Mouse (Mus musculus): Measurements from ENCODE around the gene Gm5741. TPM values are rescaled to one million over a fixed set of nuclear protein-coding genes. Genes with fewer than 3 reads are reported as not detected.

Gm5741 gene
- polyA plus RNA-seq, 1 experiment from 2014 or later: not detected

GRCm38 (mm10) chr8:85065213-85065612 is 2.6 kb downstream of the Gm5741 start:
- H3K4me2 ChIP-seq (replicated peaks; ENCODE audit: low read depth): no peak overlapping the region
- no peak for ATAC-seq (ENCODE audit: low FRiP score, low TSS enrichment)
- WGBS: 31% methylated on average over 2 of the region's 2 CpGs
- H3K27me3 ChIP-seq (ENCODE audit: control insufficient read depth, insufficient read depth, low read length): no peaks in the 10 kb centered on the region
- peaks cover 4% of the 10 kb centered on the region; the same call in 1 of the 2 replicates for H3K4me1 ChIP-seq (replicated peaks; ENCODE audit: control insufficient read depth, insufficient read depth)
- H3K4me3 ChIP-seq (ENCODE audit: low read depth, low read length): no peak overlapping the region
- no peaks in the 10 kb centered on the region for H3K36me3 ChIP-seq (ENCODE audit: control insufficient read depth, insufficient read depth, low read length)
- TF ChIP-seq CTCF (IDR thresholded peaks at IDR 0.05; ENCODE audit: low read depth): no peak
- TF ChIP-seq EP300 (optimal IDR thresholded peaks at IDR 0.05): no peak
- DNase-seq (ENCODE audit: low spot score): no peak
- H3K9ac ChIP-seq (ENCODE audit: low read length): no peak overlapping the region
- H3K27ac ChIP-seq (replicated peaks): no peak overlapping the region
- no peaks in the 10 kb centered on the region for H3K9me3 ChIP-seq (ENCODE audit: control insufficient read depth, low read length)

- 92% methylated on average over 4 of the region's 4 CpGs for whole genome bisulfite sequencing
- Histone ChIP-seq H3K4me3 (ENCODE audit: low read depth, low read length) (no peak overlapping the region), H3K27me3 (ENCODE audit: control insufficient read depth, insufficient read depth, low read length) (no peaks in the 10 kb centered on the region), H3K9ac (ENCODE audit: low read length) (no peak overlapping the region), H3K27ac (replicated peaks) (no peak overlapping the region), H3K9me3 (ENCODE audit: control insufficient read depth, low read length) (no peaks in the 10 kb centered on the region), H3K4me2 (replicated peaks; ENCODE audit: low read depth) (no peak overlapping the region), H3K4me1 (replicated peaks; ENCODE audit: control insufficient read depth, insufficient read depth) (peaks cover 4% of the 10 kb centered on the region; the same call in 1 of the 2 replicates), H3K36me3 (ENCODE audit: control insufficient read depth, insufficient read depth, low read length) (no peaks in the 10 kb centered on the region)
- no peak for TF ChIP-seq CTCF (IDR thresholded peaks at IDR 0.05; ENCODE audit: low read depth)
- no peak for TF ChIP-seq EP300 (optimal IDR thresholded peaks at IDR 0.05)
- ATAC-seq (ENCODE audit: low FRiP score, low TSS enrichment): no peak
- no peak for DNase-seq (ENCODE audit: low spot score)
Measured at GRCm38 (mm10) chr8:85062603-85063002, 5.2 kb downstream of the Gm5741 start.

GRCm38 (mm10) chr8:85059879-85060616 is 7.7 kb downstream of the Gm5741 start, which contains the start of gene Fbxw9:
TSS of gene Fbxw9 (plus strand) at chr8:85060055.
- H3K4me2 ChIP-seq (replicated peaks; ENCODE audit: low read depth): peak within 1 kb of the TSS; percentile 97

GRCm38 (mm10) chr8:85057367-85057766 is 10.4 kb downstream of the Gm5741 start:
- 77% methylated on average over 7 of the region's 7 CpGs for WGBS
- H3K4me2 ChIP-seq (replicated peaks; ENCODE audit: low read depth): no peak overlapping the region
- TF ChIP-seq EP300 (optimal IDR thresholded peaks at IDR 0.05): no peak
- TF ChIP-seq CTCF (IDR thresholded peaks at IDR 0.05; ENCODE audit: low read depth): 0 out of 2 replicates have a peak, but pooled peaks have one; percentile 3
- H3K4me1 ChIP-seq (replicated peaks; ENCODE audit: control insufficient read depth, insufficient read depth): peaks cover 4% of the 10 kb centered on the region; the same call in 1 of the 2 replicates
- peaks cover 23% of the 10 kb centered on the region for H3K36me3 ChIP-seq (ENCODE audit: control insufficient read depth, insufficient read depth, low read length)
- ATAC-seq (ENCODE audit: low FRiP score, low TSS enrichment): no peak
- DNase-seq (ENCODE audit: low spot score): no peak
- H3K27me3 ChIP-seq (ENCODE audit: control insufficient read depth, insufficient read depth, low read length): no peaks in the 10 kb centered on the region
- H3K9me3 ChIP-seq (ENCODE audit: control insufficient read depth, low read length): no peaks in the 10 kb centered on the region
- H3K27ac ChIP-seq (replicated peaks): no peak overlapping the region
- no peak overlapping the region for H3K9ac ChIP-seq (ENCODE audit: low read length)
- H3K4me3 ChIP-seq (ENCODE audit: low read depth, low read length): no peak overlapping the region

More at GRCm38 (mm10) chr8:85059879-85060616, 7.7 kb downstream of the Gm5741 start, which contains the start of gene Fbxw9:
- ATAC-seq (ENCODE audit: low FRiP score, low TSS enrichment) (peak; percentile 91), DNase-seq (ENCODE audit: low spot score) (peak; percentile 94)
- WGBS: under 1% methylated on average over 52 of the region's 53 CpGs
- peaks cover 4% of the 10 kb centered on the region; the same call in 1 of the 2 replicates for H3K4me1 ChIP-seq (replicated peaks; ENCODE audit: control insufficient read depth, insufficient read depth)
- peak within 1 kb of the TSS; percentile 81 for H3K4me3 ChIP-seq (ENCODE audit: low read depth, low read length)
- no peaks in the 10 kb centered on the region for H3K27me3 ChIP-seq (ENCODE audit: control insufficient read depth, insufficient read depth, low read length)
- peaks cover 2% of the 10 kb centered on the region; the same call in 1 of the 2 replicates for H3K36me3 ChIP-seq (ENCODE audit: control insufficient read depth, insufficient read depth, low read length)
- no peaks in the 10 kb centered on the region for H3K9me3 ChIP-seq (ENCODE audit: control insufficient read depth, low read length)
- peak within 1 kb of the TSS; percentile 76 for H3K27ac ChIP-seq (replicated peaks)
- 0 out of 2 replicates have a peak, but pooled peaks have one; percentile 20 for TF ChIP-seq CTCF (IDR thresholded peaks at IDR 0.05; ENCODE audit: low read depth)
- TF ChIP-seq EP300 (optimal IDR thresholded peaks at IDR 0.05): no peak
- peak within 1 kb of the TSS; percentile 76 for H3K9ac ChIP-seq (ENCODE audit: low read length)

- Histone ChIP-seq H3K27me3 (ENCODE audit: control insufficient read depth, insufficient read depth, low read length) (no peaks in the 10 kb centered on the region), H3K9ac (ENCODE audit: low read length) (no peak overlapping the region), H3K4me3 (ENCODE audit: low read depth, low read length) (no peak overlapping the region), H3K27ac (replicated peaks) (no peak overlapping the region), H3K4me2 (replicated peaks; ENCODE audit: low read depth) (no peak overlapping the region), H3K4me1 (replicated peaks; ENCODE audit: control insufficient read depth, insufficient read depth) (no peaks in the 10 kb centered on the region), H3K9me3 (ENCODE audit: control insufficient read depth, low read length) (no peaks in the 10 kb centered on the region), H3K36me3 (ENCODE audit: control insufficient read depth, insufficient read depth, low read length) (peaks cover 36% of the 10 kb centered on the region)
- DNase-seq (ENCODE audit: low spot score): no peak
- TF ChIP-seq EP300 (optimal IDR thresholded peaks at IDR 0.05) (no peak), CTCF (IDR thresholded peaks at IDR 0.05; ENCODE audit: low read depth) (no peak)
- 88% methylated on average over 6 of the region's 6 CpGs for WGBS
- no peak for ATAC-seq (ENCODE audit: low FRiP score, low TSS enrichment)
Measured at GRCm38 (mm10) chr8:85043619-85044018, 24.2 kb downstream of the Gm5741 start.
